Mouse (Mus musculus) hematopoietic stem cell, adult 5-6 weeks (primary cell): Measurements from ENCODE around the gene Wapl. TPM values are rescaled to one million over a fixed set of nuclear protein-coding genes. Genes with fewer than 3 reads are reported as not detected.

ENCODE experiments used
- total RNA-seq: library from RNA; stranded (forward); fragments of 172-1452, 232-1000 nt; gene quantifications from 2 replicates; pipeline ENCODE4 v1.2.3, GENCODE M21; 2017

Wapl gene
- total RNA-seq, 1 experiment from 2014 or later = 135 TPM

Other genes with a start within 250 kb of the Wapl start
- 1.7 and 2.2 TPM in 2 replicates for gene Bmpr1a, start 170.6 kb upstream of the Wapl start, total RNA-seq
- gene 9230112D13Rik, start 151.1 kb upstream of the Wapl start, total RNA-seq = not detected in 2 replicates
- 0.05 TPM in 1 of 2 replicates, not detected in the other for gene Ldb3, start 85.2 kb upstream of the Wapl start, total RNA-seq
- not detected in 2 replicates for gene Opn4, start 73.8 kb upstream of the Wapl start, total RNA-seq
- gene Grid1, start 146.2 kb downstream of the Wapl start, total RNA-seq = not detected in 2 replicates